Mouse (Mus musculus) fat pad, adult 2 months (tissue): ENCODE results near the gene Celf2.

Source experiments
- DNase-seq: peaks from one replicate; pipeline ENCODE4 v3.0.0-alpha.2; 2011; ENCODE audit warnings: low read depth, low spot score; ENCODE audit errors: extremely low read depth

Celf2 gene

GRCm38 (mm10) chr2:7089069-7089834 lies 420.1 kb downstream of the Celf2 start:
- no peak for DNase-seq

- DNase-seq = no peak
Measured at GRCm38 (mm10) chr2:7088536-7088935, 420.8 kb downstream of the Celf2 start.

- DNase-seq = no peak
Measured at GRCm38 (mm10) chr2:7087480-7087879, 421.9 kb downstream of the Celf2 start.

DNA sequence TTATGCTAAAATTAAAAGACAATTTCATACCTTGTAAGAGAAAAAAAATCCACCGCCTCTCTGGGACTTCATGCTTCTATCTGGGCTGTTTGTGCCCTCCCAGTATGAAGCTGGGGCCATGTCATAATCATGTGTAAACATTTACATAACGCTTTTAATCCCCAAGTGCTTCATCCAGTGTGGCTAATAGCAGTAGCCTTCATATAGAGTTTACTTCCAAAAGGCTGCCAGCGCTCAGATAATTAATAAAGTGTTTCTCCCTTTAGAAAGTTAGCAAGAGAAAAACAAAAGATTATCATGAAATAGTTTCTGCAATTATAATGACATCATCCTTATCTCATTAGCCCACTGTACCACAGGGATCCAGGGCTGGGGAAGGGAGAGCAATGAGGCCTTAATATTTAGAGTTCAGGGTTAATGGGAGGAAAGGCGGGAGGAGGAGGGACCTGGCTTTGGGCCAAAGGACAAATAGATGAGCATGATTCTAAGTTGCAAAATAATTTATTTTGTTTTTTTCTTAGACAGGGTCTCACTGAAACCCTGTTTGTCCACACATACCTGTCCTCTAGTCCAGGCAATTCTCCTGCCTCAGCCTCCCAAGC lies 425.8 kb downstream of the Celf2 start:
- no peak for DNase-seq

- no peak for DNase-seq
Measured at GRCm38 (mm10) chr2:7082376-7083025, 426.9 kb downstream of the Celf2 start.

GRCm38 (mm10) chr2:7080794-7081783 lies 428.3 kb downstream of the Celf2 start:
- DNase-seq = no peak

DNA sequence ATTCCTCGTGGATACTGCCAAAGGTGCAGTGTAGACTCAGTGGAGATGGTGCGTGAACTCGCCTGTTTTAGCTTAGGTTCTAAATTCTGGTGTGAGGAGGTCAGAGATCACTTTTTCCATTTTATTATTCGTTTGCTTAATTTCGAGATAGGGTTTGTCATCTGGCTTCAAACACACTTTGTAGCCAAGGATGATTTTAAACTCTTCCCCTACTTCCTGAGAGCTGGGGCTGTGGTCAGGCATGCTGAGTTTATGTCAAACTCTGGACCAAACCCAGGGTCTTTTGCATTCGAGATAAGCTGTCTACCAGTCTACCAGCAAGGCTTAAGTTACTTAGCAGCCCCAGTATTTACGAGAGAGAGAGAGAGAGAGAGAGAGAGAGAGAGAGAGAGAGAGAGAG lies 429.3 kb downstream of the Celf2 start:
- no peak for DNase-seq

- no peak for DNase-seq
Measured at GRCm38 (mm10) chr2:7079390-7079789, 430.0 kb downstream of the Celf2 start.

DNA sequence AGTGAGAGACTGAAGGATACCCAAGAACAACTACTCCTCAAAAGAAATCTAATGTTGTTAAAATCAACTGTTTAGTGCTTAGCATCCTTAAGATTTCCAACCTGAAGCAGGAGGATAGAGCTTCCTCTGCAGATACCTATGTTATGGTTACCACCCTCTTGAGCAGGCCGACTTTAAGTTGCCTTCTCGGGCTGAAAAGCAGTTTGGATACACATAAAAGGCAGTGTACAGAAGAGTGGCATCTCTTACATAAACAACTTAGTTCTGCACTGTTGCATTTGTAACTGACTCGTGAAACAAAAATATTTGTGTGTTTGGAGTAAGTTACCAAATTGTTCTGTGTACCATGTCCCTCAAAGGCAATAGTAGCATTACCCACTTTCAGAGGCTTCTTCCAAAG lies 435.6 kb downstream of the Celf2 start:
- no peak for DNase-seq

GRCm38 (mm10) chr2:7072344-7073265 lies 436.8 kb downstream of the Celf2 start:
- no peak for DNase-seq

DNA sequence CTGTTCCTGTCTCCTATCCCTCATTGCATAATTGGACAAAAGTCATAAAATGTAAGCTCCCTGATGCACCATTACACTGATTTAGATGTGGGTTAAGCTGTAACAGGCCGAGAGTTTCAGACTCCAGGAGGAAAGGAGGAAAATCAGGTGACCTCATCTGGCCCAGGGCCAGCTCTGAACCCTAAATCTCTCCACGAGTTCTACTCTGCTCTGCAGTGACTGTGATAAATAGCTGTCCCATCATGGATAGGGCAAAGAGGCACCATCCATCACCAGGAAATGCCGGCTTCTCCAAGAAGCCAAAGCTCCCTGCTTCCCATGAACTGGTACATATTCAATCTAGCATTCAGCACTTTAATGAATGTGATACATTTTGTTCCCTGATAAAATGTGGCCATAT lies 439.9 kb downstream of the Celf2 start:
- no peak for DNase-seq

DNA sequence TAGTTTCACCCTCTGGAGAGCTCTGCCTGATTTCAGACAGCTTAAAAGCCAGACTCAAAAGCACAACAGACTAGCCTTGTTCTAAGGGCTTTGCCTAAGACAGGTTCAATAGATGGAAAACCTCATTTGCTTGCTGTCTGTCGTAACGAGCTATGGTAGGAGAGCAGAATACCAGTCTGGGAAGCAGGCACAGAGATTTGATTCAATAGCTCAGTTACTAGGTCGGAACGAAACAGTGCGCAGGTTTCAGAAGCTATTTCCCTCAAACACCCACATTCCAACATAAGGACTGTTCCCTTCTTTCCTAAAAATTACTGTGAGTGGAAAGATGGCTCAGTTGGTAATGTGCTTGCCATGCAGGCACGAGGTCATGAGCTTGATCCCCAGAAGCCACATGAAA lies 441.1 kb downstream of the Celf2 start:
- DNase-seq = no peak

GRCm38 (mm10) chr2:7063574-7064192 lies 445.7 kb downstream of the Celf2 start:
- no peak for DNase-seq

GRCm38 (mm10) chr2:7060490-7061105 lies 448.8 kb downstream of the Celf2 start:
- no peak for DNase-seq

GRCm38 (mm10) chr2:7056401-7056800 lies 453.0 kb downstream of the Celf2 start:
- DNase-seq = no peak

DNA sequence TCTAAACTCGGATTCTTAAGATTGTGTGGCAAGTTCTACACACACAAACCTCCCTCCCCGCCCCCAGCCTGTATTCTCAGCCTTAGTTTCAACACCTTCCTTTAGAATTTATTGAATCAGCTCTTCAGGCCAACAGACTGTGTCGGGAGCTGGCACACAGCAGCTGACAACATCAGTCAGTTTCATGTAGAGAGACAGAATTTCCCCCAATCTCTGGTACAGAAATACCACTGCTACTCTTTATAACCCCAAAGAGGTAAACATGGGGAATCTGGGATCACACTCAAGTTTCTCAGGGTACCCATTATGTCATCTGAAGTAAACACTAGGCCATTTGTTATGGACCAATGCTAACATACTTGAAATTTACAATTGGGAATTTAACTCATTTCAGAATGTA lies 453.4 kb downstream of the Celf2 start:
- DNase-seq = no peak

DNA sequence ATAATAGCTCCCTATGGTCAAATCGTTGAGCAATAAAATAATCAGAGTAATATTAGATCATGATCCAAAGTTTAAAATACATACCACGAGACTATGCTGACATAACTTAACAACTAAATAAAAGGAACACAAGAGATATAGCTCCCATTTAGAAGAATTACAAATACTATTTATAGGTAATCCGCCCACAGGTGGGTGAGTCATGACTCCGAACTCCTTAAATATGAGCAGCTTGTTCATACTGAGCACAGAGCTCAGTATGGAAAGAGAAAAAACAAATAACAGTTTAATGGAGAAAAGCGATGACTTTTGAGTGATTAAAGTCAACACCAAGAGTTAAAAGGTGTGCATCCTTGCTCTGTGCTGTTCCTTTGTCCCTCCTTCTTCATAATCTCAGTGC lies 458.3 kb downstream of the Celf2 start:
- no peak for DNase-seq

DNA sequence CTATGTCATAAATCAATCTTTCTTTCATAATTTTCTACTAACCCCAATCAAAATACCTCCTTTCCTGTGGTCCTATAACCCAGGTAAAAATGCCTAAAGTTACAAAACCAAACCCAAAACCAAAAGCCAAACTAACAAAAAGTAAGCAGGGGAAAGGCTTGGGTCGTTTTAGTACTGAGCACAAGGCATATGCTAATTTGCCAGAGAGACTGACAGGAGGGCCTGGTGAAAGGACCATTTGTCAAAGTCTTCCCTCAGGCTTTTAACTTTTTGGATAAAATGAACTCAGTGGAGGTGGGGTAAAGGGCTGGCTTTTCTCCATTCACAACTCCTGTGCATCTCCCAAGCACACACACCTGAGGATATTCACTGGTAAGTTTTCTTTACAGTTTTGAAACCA lies 463.2 kb downstream of the Celf2 start:
- DNase-seq = no peak

GRCm38 (mm10) chr2:7045531-7045930 lies 463.8 kb downstream of the Celf2 start:
- no peak for DNase-seq
